Mouse (Mus musculus): Measurements from ENCODE around the gene Fgr.

Gene Fgr

GRCm38 (mm10) chr4:132959679-132960045 is 14.2 kb upstream of the Fgr start:
- no peak for DNase-seq (ENCODE audit: low spot score)

GRCm38 (mm10) chr4:132960313-132960712 is 13.6 kb upstream of the Fgr start:
- no peak for DNase-seq (ENCODE audit: low spot score)

- DNase-seq (ENCODE audit: low spot score): no peak
Observed at GRCm38 (mm10) chr4:132960864-132961639, 12.8 kb upstream of the Fgr start.

- no peak for DNase-seq (ENCODE audit: low spot score)
Observed at GRCm38 (mm10) chr4:132961866-132962265, 12.0 kb upstream of the Fgr start.

GRCm38 (mm10) chr4:132962628-132963027 is 11.3 kb upstream of the Fgr start:
- no peak for DNase-seq (ENCODE audit: low spot score)

- DNase-seq (ENCODE audit: low spot score): no peak
Observed at GRCm38 (mm10) chr4:132963436-132963835, 10.5 kb upstream of the Fgr start.

GRCm38 (mm10) chr4:132964064-132964463 is 9.8 kb upstream of the Fgr start:
- DNase-seq (ENCODE audit: low spot score): no peak

GRCm38 (mm10) chr4:132964473-132964872 is 9.4 kb upstream of the Fgr start:
- DNase-seq (ENCODE audit: low spot score): no peak

- no peak for DNase-seq (ENCODE audit: low spot score)
Observed at GRCm38 (mm10) chr4:132968105-132968938, 5.6 kb upstream of the Fgr start.

GRCm38 (mm10) chr4:132971601-132972000 is 2.3 kb upstream of the Fgr start:
- no peak for DNase-seq (ENCODE audit: low spot score)

- no peak for DNase-seq (ENCODE audit: low spot score)
Observed at GRCm38 (mm10) chr4:132972101-132972500, 1.8 kb upstream of the Fgr start.

- no peak for DNase-seq (ENCODE audit: low spot score)
Observed at GRCm38 (mm10) chr4:132972556-132972955, 1.3 kb upstream of the Fgr start.

GRCm38 (mm10) chr4:132973186-132973585 is 709 bp upstream of the Fgr start:
- no peak for DNase-seq (ENCODE audit: low spot score)

- no peak for DNase-seq (ENCODE audit: low spot score)
Observed at GRCm38 (mm10) chr4:132974904-132975303, 1.0 kb downstream of the Fgr start.

GRCm38 (mm10) chr4:132975791-132976190 is 1.9 kb downstream of the Fgr start:
- no peak for DNase-seq (ENCODE audit: low spot score)

- DNase-seq (ENCODE audit: low spot score): no peak
Observed at GRCm38 (mm10) chr4:132976729-132977128, 2.8 kb downstream of the Fgr start.

GRCm38 (mm10) chr4:132977597-132977996 is 3.7 kb downstream of the Fgr start:
- no peak for DNase-seq (ENCODE audit: low spot score)

GRCm38 (mm10) chr4:132979186-132979585 is 5.3 kb downstream of the Fgr start:
- no peak for DNase-seq (ENCODE audit: low spot score)

GRCm38 (mm10) chr4:132981621-132982020 is 7.7 kb downstream of the Fgr start:
- no peak for DNase-seq (ENCODE audit: low spot score)

- no peak for DNase-seq (ENCODE audit: low spot score)
Observed at GRCm38 (mm10) chr4:132982999-132983398, 9.1 kb downstream of the Fgr start.

- DNase-seq (ENCODE audit: low spot score): no peak
Observed at GRCm38 (mm10) chr4:132983664-132984512, 10.0 kb downstream of the Fgr start.

GRCm38 (mm10) chr4:132988581-132989355 is 14.9 kb downstream of the Fgr start:
- no peak for DNase-seq (ENCODE audit: low spot score)
